Mouse (Mus musculus): ENCODE data around the gene Hepacam.

Hepacam gene

GRCm38 (mm10) chr9:37384284-37385182 lies 17.4 kb downstream of the Hepacam start:
- DNase-seq: no peak

DNA sequence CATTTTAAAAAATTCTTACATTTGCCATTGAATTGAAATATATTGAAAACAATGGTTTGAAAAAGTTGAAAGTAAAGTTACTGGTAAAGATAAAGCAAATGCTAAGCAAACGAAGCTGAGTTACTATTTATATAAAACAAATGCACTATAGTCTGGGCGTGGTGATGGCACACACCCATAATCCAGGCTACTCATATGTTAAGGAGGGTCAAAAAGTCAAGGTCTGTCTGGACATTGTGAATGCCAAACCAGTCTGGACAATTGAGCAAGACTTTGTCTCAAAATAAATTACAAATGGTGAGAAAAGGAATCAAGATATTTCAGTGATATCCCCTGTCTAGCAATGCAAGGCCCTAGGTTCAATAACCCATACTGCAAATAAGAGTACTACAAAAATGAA lies 23.7 kb downstream of the Hepacam start:
- no peak for DNase-seq

- DNase-seq: no peak
These were observed 24.9 kb downstream of the Hepacam start for GRCm38 (mm10) chr9:37392071-37392470.

DNA sequence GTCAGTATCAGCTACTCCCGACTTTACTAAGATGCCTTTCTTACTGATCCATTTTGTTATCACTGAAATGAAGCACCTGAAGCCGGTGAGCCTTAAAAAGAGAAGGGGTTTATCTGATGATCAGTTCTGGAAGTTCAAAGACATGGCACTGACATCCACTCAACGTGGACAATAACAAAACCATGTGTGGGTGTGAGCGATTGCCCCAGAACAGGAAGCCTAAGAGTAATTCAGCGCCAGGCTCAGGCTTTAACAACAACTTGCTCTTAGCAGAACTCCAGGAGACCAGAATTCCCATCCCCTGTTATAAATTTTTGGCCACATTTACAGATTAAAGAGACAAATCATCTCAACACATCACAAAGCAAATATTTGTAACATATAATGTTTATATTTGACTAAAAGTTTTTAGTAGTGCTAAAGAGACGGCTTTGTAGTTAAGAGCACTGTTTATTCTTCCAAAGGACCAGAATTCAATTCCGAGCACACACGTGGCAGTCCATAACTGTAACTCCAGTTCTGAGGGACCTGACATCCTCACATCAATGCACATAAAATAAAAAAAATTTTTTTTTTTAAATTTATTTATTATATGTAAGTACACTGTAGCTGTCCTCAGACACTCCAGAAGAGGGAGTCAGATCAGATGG lies 26.5 kb downstream of the Hepacam start:
- DNase-seq: no peak

DNA sequence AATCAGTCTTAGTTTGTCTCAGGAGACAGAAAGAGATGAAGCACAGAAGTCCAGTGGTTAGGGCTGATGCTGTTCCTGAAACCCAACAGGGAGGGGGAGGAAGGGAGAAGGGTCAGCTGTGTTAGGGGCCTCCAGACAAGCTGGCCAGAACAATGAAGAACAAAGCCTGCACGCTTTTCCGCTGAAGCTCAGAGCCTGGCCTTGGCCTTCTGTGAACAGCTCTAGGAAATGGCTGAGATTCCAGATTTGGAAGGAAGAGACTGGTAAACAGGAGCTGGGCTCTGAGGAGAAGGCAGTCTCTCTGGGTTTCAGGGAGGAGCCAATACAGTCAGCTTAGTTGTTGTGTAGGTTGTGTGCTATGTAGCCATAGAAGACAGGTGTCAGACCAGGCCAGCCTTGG lies 33.4 kb downstream of the Hepacam start:
- DNase-seq: no peak

GRCm38 (mm10) chr9:37401802-37402201 lies 34.7 kb downstream of the Hepacam start, which contains the start of gene Robo4:
Gene Robo4, plus strand, starts transcription at chr9:37401897.
- no peak for DNase-seq

- no peak for DNase-seq
These were observed 35.4 kb downstream of the Hepacam start for GRCm38 (mm10) chr9:37402501-37402900.

DNA sequence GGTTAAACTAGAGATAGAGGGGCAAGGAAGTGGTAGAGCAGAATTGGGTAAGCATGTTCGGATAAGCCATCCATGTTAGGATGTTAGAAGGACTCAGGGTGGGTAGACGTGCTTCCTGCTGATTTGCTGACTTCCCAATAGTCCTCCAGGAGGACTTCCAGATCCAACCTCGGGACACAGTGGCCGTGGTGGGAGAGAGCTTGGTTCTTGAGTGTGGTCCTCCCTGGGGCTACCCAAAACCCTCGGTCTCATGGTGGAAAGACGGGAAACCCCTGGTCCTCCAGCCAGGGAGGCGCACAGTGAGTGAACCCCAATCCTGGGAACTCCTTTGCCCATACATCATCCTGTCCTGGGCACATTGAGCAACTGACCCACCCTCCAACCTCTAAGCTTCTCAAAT lies 35.9 kb downstream of the Hepacam start:
- no peak for DNase-seq

DNA sequence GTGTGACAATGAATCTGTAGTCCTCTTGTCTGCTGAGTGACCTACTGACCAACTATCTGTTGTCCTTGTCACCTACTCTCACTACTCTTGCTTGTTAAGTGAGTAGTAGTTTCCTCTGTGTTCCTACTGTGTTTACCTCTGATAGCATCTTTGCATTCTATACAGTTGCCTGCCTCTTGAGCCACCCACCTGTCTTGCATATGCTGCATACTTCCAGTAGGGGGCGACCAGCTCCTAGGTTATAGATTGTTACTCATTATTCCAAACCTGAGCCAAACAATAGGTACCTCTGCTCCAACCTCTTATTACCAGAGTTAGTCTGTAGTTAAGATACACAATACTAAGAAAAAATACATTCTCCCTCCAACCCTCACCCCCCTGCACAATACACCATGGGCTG lies 39.2 kb downstream of the Hepacam start:
- peak; percentile 47 for DNase-seq

DNA sequence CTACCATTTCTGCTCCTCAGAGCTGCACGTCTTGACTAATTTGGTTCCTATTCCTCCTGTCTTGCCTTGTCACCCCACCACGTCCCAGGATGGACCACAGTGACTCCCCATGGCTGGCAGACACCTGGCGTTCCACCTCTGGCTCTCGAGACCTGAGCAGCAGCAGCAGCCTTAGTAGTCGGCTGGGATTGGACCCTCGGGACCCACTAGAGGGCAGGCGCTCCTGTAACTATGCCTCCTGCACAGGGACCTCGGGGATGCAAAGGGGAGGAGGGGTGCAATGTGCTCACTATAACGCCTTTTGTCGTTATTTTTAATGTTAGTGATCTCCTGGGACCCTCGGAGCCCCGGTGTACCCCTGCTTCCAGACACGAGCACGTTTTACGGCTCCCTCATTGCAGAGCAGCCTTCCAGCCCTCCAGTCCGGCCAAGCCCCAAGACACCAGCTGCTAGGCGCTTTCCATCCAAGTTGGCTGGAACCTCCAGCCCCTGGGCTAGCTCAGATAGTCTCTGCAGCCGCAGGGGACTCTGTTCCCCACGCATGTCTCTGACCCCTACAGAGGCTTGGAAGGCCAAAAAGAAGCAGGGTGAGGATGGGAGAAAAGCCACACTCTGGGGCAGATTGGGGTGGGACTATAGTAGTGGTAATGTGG lies 40.8 kb downstream of the Hepacam start:
- DNase-seq: no peak

- DNase-seq: no peak
These were observed 42.7 kb downstream of the Hepacam start for GRCm38 (mm10) chr9:37409698-37410445.

DNA sequence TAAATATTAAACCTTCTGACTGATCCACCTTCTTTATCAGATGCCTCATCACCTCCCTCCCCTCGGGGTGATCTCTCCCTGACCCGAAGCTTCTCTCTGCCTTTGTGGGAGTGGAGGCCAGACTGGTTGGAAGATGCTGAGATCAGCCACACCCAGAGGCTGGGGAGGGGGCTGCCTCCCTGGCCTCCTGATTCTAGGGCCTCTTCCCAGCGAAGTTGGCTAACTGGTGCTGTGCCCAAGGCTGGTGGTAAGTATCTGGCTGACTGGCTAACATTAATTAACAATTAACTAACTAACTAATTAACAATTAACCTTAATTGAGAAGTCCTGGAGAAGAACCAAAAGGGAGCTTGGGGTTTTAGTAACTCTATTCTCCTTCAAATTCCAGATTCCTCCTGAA lies 45.8 kb downstream of the Hepacam start:
- no peak for DNase-seq

DNA sequence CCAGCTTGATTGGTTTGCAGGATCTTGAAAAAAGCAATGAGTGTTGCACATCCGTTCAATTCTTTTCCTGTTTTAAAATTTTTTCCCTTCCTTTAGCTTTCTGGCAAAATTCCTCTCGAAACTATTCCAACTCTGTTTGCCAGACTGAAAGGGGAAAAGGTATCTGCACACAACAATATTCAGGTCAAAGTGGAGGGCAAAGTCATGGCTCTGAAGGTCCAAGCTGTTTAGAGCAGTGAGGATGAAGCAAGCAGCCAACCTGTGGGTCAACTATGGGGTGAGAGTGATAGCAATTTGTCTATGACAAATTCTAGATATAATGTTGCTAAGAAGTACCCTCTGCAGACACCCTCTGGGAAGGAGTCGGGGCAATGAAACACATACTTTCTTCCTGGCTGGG lies 47.5 kb downstream of the Hepacam start:
- no peak for DNase-seq

GRCm38 (mm10) chr9:37418791-37419190 lies 51.6 kb downstream of the Hepacam start:
- no peak for DNase-seq

GRCm38 (mm10) chr9:37420676-37421075 lies 53.5 kb downstream of the Hepacam start:
- DNase-seq: peak; percentile 88

- DNase-seq: peak; percentile 66
These were observed 54.1 kb downstream of the Hepacam start for GRCm38 (mm10) chr9:37421239-37421638.

DNA sequence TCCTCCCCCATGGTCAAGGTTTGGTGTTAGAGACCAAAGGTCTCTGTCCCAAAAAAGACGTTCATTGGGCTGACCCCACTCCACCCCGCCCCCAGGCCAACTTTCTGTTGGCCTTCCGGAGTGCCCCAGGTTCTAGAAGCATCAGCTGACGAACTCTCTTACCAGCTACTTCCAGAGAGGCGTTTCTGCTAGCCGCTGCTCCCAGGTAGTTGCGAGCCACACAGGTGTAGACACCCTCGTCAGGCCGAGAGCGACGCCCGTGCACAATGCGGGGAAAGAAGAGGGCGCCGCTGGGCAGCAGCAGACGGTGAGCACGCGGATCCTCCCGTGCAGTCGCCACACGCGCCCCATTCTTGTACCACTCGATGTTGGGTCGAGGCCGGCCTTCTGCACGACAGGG lies 62.2 kb downstream of the Hepacam start:
- DNase-seq: no peak

- DNase-seq: peak; percentile 80
These were observed 63.4 kb downstream of the Hepacam start for GRCm38 (mm10) chr9:37430582-37430981.

GRCm38 (mm10) chr9:37432026-37432666 lies 65.0 kb downstream of the Hepacam start:
- peak; percentile 21 for DNase-seq

DNA sequence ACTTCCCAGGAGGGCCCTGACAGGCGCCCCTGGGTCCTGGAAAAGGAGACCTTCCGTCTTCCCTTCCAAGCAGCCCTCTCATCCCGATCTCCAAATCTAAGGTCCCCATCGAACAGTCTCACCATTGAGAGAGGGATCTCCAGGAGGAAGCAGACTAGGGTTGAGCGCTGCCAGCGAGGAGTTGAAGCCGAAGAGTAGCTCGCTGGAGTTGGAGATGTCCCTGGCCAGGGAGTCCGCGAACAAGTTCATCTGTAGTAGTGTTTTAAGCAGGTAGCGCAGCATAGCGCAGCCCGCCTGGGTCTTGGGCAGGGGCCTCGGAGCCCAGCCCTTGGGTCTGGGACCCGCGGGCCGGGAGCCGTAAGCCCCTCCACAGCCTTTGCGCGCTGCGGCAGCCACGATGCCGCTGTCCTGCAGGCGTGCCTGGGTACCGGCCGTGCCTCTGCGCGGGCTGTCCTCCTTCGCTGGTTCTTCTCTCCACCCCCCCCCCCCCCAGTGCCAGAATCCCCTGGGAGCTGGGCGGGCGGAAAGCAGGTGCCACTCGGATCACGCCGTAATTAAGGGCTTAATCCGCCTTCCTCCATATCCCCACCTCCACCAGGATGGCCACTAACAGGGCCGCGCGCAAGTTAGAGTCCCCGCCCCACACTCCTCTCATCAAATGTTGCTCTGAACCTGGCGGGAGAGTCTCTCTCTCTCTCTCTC lies 65.7 kb downstream of the Hepacam start, which contains the start of gene Robo3:
Gene Robo3, minus strand, starts transcription at position 527 of the 702 bp plus-strand sequence.
- DNase-seq: no peak

GRCm38 (mm10) chr9:37433823-37434560 lies 66.8 kb downstream of the Hepacam start:
- no peak for DNase-seq

Measured in thymus, postnatal 14 days (tissue).